In genomic region chr4:59581314-59582185, GRCm38 (mm10) we compare ENCODE assay signal across 8 mouse cellular contexts. TPM values are rescaled to one million over a fixed set of nuclear protein-coding genes. Genes with fewer than 3 reads are reported as not detected.
DNase-seq lines count a peak whose midpoint lies in the region; ATAC-seq and TF ChIP-seq lines count a peak whose summit lies in the region.

Gene Hsdl2 (plus strand): TSS chr4:59581563.

- ATAC-seq in frontal cortex, adult (ENCODE audit: low TSS enrichment), result peak; percentile 98
- peak; percentile 98 for ATAC-seq in lung, postnatal 0 days

- peak; percentile 99 for DNase-seq in MN1 (ENCODE audit: low spot score)
- peak; percentile 99 for DNase-seq in cerebellum, adult 9-10 months
- peak; percentile 98 for DNase-seq in hindbrain, embryonic 10.5 days (ENCODE audit: low spot score)
- DNase-seq in layer of hippocampus, adult 9-11 months, result peak; percentile 99
- peak; percentile 99 for DNase-seq in lung, postnatal 0 days (ENCODE audit: low spot score)
- DNase-seq in ovary, postnatal 14 days (ENCODE audit: low spot score), result peak; percentile 93
- DNase-seq in thymus, postnatal 14 days, result peak; percentile 100

- H3K36me3 ChIP-seq in hindbrain, embryonic 10.5 days, result no peaks in the 10 kb centered on the region
- no peaks in the 10 kb centered on the region for H3K36me3 ChIP-seq in lung, postnatal 0 days (ENCODE audit: insufficient read depth, low read length)

- no peak for TF ChIP-seq EP300 in lung, postnatal 0 days (IDR thresholded peaks at IDR 0.05)

- H3K4me2 ChIP-seq in lung, postnatal 0 days (replicated peaks; ENCODE audit: low read depth, low read length), result peak within 1 kb of the TSS; percentile 80

- H3K4me1 ChIP-seq in hindbrain, embryonic 10.5 days (replicated peaks), result peaks cover 18% of the 10 kb centered on the region
- no peaks in the 10 kb centered on the region for H3K4me1 ChIP-seq in lung, postnatal 0 days (ENCODE audit: insufficient read depth, low read depth, low read length)

- no peaks in the 10 kb centered on the region for H3K9me3 ChIP-seq in hindbrain, embryonic 10.5 days
- H3K9me3 ChIP-seq in lung, postnatal 0 days (ENCODE audit: low read length), result no peaks in the 10 kb centered on the region

- no peaks in the 10 kb centered on the region for H3K27me3 ChIP-seq in hindbrain, embryonic 10.5 days (ENCODE audit: insufficient read depth, poor library complexity, severe bottlenecking)
- H3K27me3 ChIP-seq in lung, postnatal 0 days (replicated peaks; ENCODE audit: insufficient read depth, low read length), result no peaks in the 10 kb centered on the region

- H3K4me3 ChIP-seq in hindbrain, embryonic 10.5 days, result peak within 1 kb of the TSS; percentile 72
- H3K4me3 ChIP-seq in lung, postnatal 0 days (ENCODE audit: low read depth, low read length), result peak within 1 kb of the TSS; percentile 73

- peak within 1 kb of the TSS; percentile 88 for H3K27ac ChIP-seq in hindbrain, embryonic 10.5 days
- peak within 1 kb of the TSS; percentile 92 for H3K27ac ChIP-seq in lung, postnatal 0 days (ENCODE audit: low read length)

- WGBS in hindbrain, embryonic 10.5 days, result under 1% methylated on average over 61 of the region's 61 CpGs
- WGBS in lung, postnatal 0 days, result under 1% methylated on average over 61 of the region's 61 CpGs

- no peak for TF ChIP-seq CTCF in lung, postnatal 0 days (IDR thresholded peaks at IDR 0.05)

- peak within 1 kb of the TSS; percentile 69 for H3K9ac ChIP-seq in lung, postnatal 0 days (replicated peaks; ENCODE audit: low read depth)

RNA-seq across cellular contexts. Expression of gene Hsdl2, which starts in this region (rescaled TPM):
- polyA plus RNA-seq in hindbrain, embryonic 10.5 days (2016; fragmentation: Nextera tagmentation; extraction: Ambion mirVana), result 23.5 and 27.6 TPM in 2 replicates
- polyA plus RNA-seq in lung, postnatal 0 days (2015; fragmentation: Nextera tagmentation; extraction: Ambion mirVana), result 21.7 and 24.4 TPM in 2 replicates

Comparison
In these comparisons a context has a peak if more than half of its experiments do, and no peak if none do; other contexts are left out.
1. Peak in every context shown above with its lines: DNase-seq, ATAC-seq, H3K4me3 ChIP-seq and H3K27ac ChIP-seq.